8 mouse cellular contexts compared by ENCODE assay signal in the genomic region with DNA sequence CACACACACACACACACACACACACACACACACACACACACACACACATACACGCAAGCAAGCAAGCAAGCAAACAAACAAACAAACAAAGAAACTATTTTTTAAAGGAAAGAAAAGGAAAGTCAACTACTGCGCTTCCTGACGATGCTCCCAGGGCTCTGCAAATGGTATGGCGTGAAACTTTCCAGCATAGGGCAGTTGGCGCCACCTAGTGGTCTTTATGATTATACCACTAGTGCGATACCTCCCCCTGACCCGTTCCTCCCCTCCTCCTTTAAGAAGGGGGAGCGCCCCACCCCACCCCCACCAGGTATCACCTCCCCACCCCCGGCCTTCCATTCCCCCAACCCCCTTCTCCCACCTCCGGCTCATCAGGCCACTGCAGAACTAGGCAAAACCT. TPM values are rescaled to one million over a fixed set of nuclear protein-coding genes. Genes with fewer than 3 reads are reported as not detected.
DNase-seq lines count a peak whose midpoint lies in the region; ATAC-seq and TF ChIP-seq lines count a peak whose summit lies in the region.

No protein-coding gene starts in this region.

- H3K9ac ChIP-seq in hindbrain, embryonic 12.5 days = no peak overlapping the region
- no peak overlapping the region for H3K9ac ChIP-seq in liver, embryonic 14.5 days (replicated peaks)
- H3K9ac ChIP-seq in neural tube, embryonic 12.5 days = no peak overlapping the region

- no peaks in the 10 kb centered on the region for H3K36me3 ChIP-seq in hindbrain, embryonic 12.5 days
- H3K36me3 ChIP-seq in liver, embryonic 14.5 days (replicated peaks; ENCODE audit: control insufficient read depth, insufficient read depth, low read depth) = no peaks in the 10 kb centered on the region
- no peaks in the 10 kb centered on the region for H3K36me3 ChIP-seq in neural tube, embryonic 12.5 days

- peaks cover 16% of the 10 kb centered on the region for H3K27me3 ChIP-seq in hindbrain, embryonic 12.5 days
- H3K27me3 ChIP-seq in liver, embryonic 14.5 days (ENCODE audit: control insufficient read depth, insufficient read depth, low read length) = no peaks in the 10 kb centered on the region
- peaks cover 4% of the 10 kb centered on the region; the same call in 1 of the 2 replicates for H3K27me3 ChIP-seq in neural tube, embryonic 12.5 days (replicated peaks)

- no peak overlapping the region for H3K4me3 ChIP-seq in bone marrow, adult 2 months (replicated peaks; ENCODE audit: control insufficient read depth, low read depth, low read length)
- no peak overlapping the region for H3K4me3 ChIP-seq in embryonic fibroblast, embryonic 13.5 days (ENCODE audit: insufficient read depth, low read length)
- no peak overlapping the region for H3K4me3 ChIP-seq in hindbrain, embryonic 12.5 days
- H3K4me3 ChIP-seq in liver, embryonic 14.5 days (ENCODE audit: insufficient read depth in 1 of 2, low read depth in 2 of 2, low read length in 2 of 2) = no peak overlapping the region
- no peak overlapping the region for H3K4me3 ChIP-seq in neural tube, embryonic 12.5 days

- no peak for TF ChIP-seq EP300 in liver, embryonic 14.5 days (IDR thresholded peaks at IDR 0.05; ENCODE audit: low read depth)

- no peak for TF ChIP-seq POLR2A in bone marrow, adult 2 months (IDR thresholded peaks at IDR 0.05; ENCODE audit: borderline replicate concordance, control insufficient read depth, low read depth, low read length)
- no peak for TF ChIP-seq POLR2A in embryonic fibroblast, embryonic 13.5 days (IDR thresholded peaks at IDR 0.05; ENCODE audit: low read depth, low read length)

- no peaks in the 10 kb centered on the region for H3K9me3 ChIP-seq in hindbrain, embryonic 12.5 days (replicated peaks)
- no peaks in the 10 kb centered on the region for H3K9me3 ChIP-seq in liver, embryonic 14.5 days (ENCODE audit: control insufficient read depth, low read length)
- no peaks in the 10 kb centered on the region for H3K9me3 ChIP-seq in neural tube, embryonic 12.5 days

- peak; percentile 73 for TF ChIP-seq CTCF in bone marrow, adult 2 months (IDR thresholded peaks at IDR 0.05; ENCODE audit: control insufficient read depth, insufficient read depth, low read length)
- TF ChIP-seq CTCF in embryonic fibroblast, embryonic 13.5 days (IDR thresholded peaks at IDR 0.05; ENCODE audit: borderline replicate concordance, insufficient read depth, low read length) = peak; percentile 74; the same call in 1 of the 2 replicates
- TF ChIP-seq CTCF in liver, embryonic 14.5 days (IDR thresholded peaks at IDR 0.05; ENCODE audit: low read depth) = peak; percentile 81

- ATAC-seq in hindbrain, embryonic 12.5 days (ENCODE audit: low FRiP score) = peak; percentile 63
- no peak for ATAC-seq in liver, embryonic 14.5 days (ENCODE audit: insufficient read depth)
- ATAC-seq in neural tube, embryonic 12.5 days (ENCODE audit: low FRiP score, low read depth) = peak; percentile 61

- 5% methylated on average over 9 of the region's 10 CpGs for WGBS in bone marrow, adult 2 months
- WGBS in hindbrain, embryonic 12.5 days = 3% methylated on average over 9 of the region's 10 CpGs
- 8% methylated on average over 10 of the region's 10 CpGs for WGBS in liver, embryonic 14.5 days (ENCODE audit: insufficient replicate concordance)
- WGBS in neural tube, embryonic 12.5 days = 8% methylated on average over 9 of the region's 10 CpGs

- peak; percentile 15 for DNase-seq in ovary, postnatal 10 days (ENCODE audit: low spot score)
- DNase-seq in ovary, adult 18-20 months (ENCODE audit: low spot score) = no peak
- DNase-seq in liver, embryonic 14.5 days (ENCODE audit: low read depth in 3 of 3, low spot score in 3 of 3) = no peak
- DNase-seq in thymus, postnatal 25 days = peak; percentile 53

- H3K4me2 ChIP-seq in hindbrain, embryonic 12.5 days (replicated peaks) = no peak overlapping the region
- H3K4me2 ChIP-seq in liver, embryonic 14.5 days (ENCODE audit: low read depth) = no peak overlapping the region
- no peak overlapping the region for H3K4me2 ChIP-seq in neural tube, embryonic 12.5 days (replicated peaks)

- H3K27ac ChIP-seq in bone marrow, adult 2 months (ENCODE audit: control insufficient read depth, insufficient read depth, low read depth, low read length, poor library complexity) = no peak overlapping the region
- no peak overlapping the region for H3K27ac ChIP-seq in embryonic fibroblast, embryonic 13.5 days (ENCODE audit: insufficient read depth, low read length)
- no peak overlapping the region for H3K27ac ChIP-seq in hindbrain, embryonic 12.5 days
- H3K27ac ChIP-seq in liver, embryonic 14.5 days = no peak overlapping the region
- H3K27ac ChIP-seq in neural tube, embryonic 12.5 days = no peak overlapping the region

- H3K4me1 ChIP-seq in bone marrow, adult 2 months (ENCODE audit: control insufficient read depth, insufficient read depth, low read length) = no peaks in the 10 kb centered on the region
- H3K4me1 ChIP-seq in embryonic fibroblast, embryonic 13.5 days (ENCODE audit: control insufficient read depth, insufficient read depth, low read length) = no peaks in the 10 kb centered on the region
- no peaks in the 10 kb centered on the region for H3K4me1 ChIP-seq in hindbrain, embryonic 12.5 days
- H3K4me1 ChIP-seq in liver, embryonic 14.5 days (replicated peaks; ENCODE audit: control insufficient read depth in 2 of 2, insufficient read depth in 2 of 2, low read length in 1 of 2) = no peaks in the 10 kb centered on the region
- H3K4me1 ChIP-seq in neural tube, embryonic 12.5 days = no peaks in the 10 kb centered on the region

RNA-seq across cellular contexts. Expression of gene Pdia6, which starts 9.4 kb away (rescaled TPM):
- 49.6 and 79.1 TPM in 2 replicates for polyA plus RNA-seq in bone marrow, adult 2 months (2011; ENCODE audit: insufficient read depth, insufficient read length, low replicate concordance, missing spikeins)
- 372 and 380 TPM in 2 replicates for polyA plus RNA-seq in embryonic fibroblast, embryonic 13.5 days (2011; ENCODE audit: insufficient read length, low read depth, missing spikeins)
- polyA plus RNA-seq in hindbrain, embryonic 12.5 days (2016; fragmentation: Nextera tagmentation; extraction: Ambion mirVana) = 506 and 515 TPM in 2 replicates
- polyA plus RNA-seq in liver, embryonic 14.5 days (2012; rRNA removed) = 69.3 and 109 TPM in 2 replicates
- 200 and 201 TPM in 2 replicates for polyA plus RNA-seq in liver, embryonic 14.5 days (2014; fragmentation: Nextera tagmentation; extraction: Ambion mirVana)
- 456 and 462 TPM in 2 replicates for polyA plus RNA-seq in neural tube, embryonic 12.5 days (2016; fragmentation: Nextera tagmentation; extraction: Ambion mirVana)

Comparison
In these comparisons a context has a peak if more than half of its experiments do, and no peak if none do; other contexts are left out.
1. DNase-seq: peak in ovary, postnatal 10 days (single experiment) and thymus, postnatal 25 days (single experiment); none in ovary, adult 18-20 months (single experiment) and liver, embryonic 14.5 days (0 of 3).
2. Peak in every context shown above with its lines, with median percentiles within 50 percentile points of each other: CTCF ChIP-seq.